Mouse (Mus musculus) embryonic facial prominence, embryonic 14.5 days (tissue): ENCODE measurements around the gene Coch. TPM values are rescaled to one million over a fixed set of nuclear protein-coding genes. Genes with fewer than 3 reads are reported as not detected.

ENCODE experiments used
- polyA plus RNA-seq: library from polyadenylated mRNA; unstranded; fragments of >200 nt; fragmentation: Nextera tagmentation; extraction: Ambion mirVana; gene quantifications from 2 replicates; pipeline ENCODE4 v1.2.1, GENCODE M21; 2014

Gene Coch
- polyA plus RNA-seq, 1 experiment from 2014 or later, result 15.8 TPM

Other genes with a start within 250 kb of the Coch start
- gene G2e3, start 245.3 kb upstream of the Coch start, polyA plus RNA-seq, result 23.9 and 27.2 TPM in 2 replicates
- gene Scfd1, start 215.8 kb upstream of the Coch start, polyA plus RNA-seq, result 88.1 and 94.5 TPM in 2 replicates
- 29.7 and 35.8 TPM in 2 replicates for gene Ap4s1, start 97.7 kb downstream of the Coch start, polyA plus RNA-seq
- gene Strn3, start 98.6 kb downstream of the Coch start, polyA plus RNA-seq, result 68.8 and 70.2 TPM in 2 replicates
- gene Hectd1, start 236.2 kb downstream of the Coch start, polyA plus RNA-seq, result 40.4 and 41.6 TPM in 2 replicates